Mouse (Mus musculus): ENCODE measurements at regions not wholly inside any gene's neighbourhood (a gene's known extent, or its start where the extent isn't known, plus 50 kb on each side); places are given as distances from the start of the nearest gene placed in this dataset.

- Histone ChIP-seq H3K4me1 (ENCODE audit: insufficient read depth) (no peaks in the 10 kb centered on the region), H3K4me2 (no peak overlapping the region), H3K9me3 (ENCODE audit: low read depth, low read length) (no peaks in the 10 kb centered on the region), H3K27ac (ENCODE audit: low read depth) (no peak overlapping the region), H3K4me3 (ENCODE audit: low read depth, low read length) (no peak overlapping the region), H3K9ac (no peak overlapping the region), H3K27me3 (ENCODE audit: insufficient read depth, low read length) (no peaks in the 10 kb centered on the region), H3K36me3 (ENCODE audit: insufficient read depth) (no peaks in the 10 kb centered on the region)
- TF ChIP-seq CTCF (IDR thresholded peaks at IDR 0.05; ENCODE audit: low read depth) = no peak
- DNase-seq = peak; percentile 24
- ATAC-seq (ENCODE audit: insufficient read depth) = peak; percentile 83
- 10% methylated on average over 4 of the region's 4 CpGs for WGBS
Observed at GRCm38 (mm10) chr8:76148681-76149080, 700.2 kb downstream of the Iqcm start.

DNA sequence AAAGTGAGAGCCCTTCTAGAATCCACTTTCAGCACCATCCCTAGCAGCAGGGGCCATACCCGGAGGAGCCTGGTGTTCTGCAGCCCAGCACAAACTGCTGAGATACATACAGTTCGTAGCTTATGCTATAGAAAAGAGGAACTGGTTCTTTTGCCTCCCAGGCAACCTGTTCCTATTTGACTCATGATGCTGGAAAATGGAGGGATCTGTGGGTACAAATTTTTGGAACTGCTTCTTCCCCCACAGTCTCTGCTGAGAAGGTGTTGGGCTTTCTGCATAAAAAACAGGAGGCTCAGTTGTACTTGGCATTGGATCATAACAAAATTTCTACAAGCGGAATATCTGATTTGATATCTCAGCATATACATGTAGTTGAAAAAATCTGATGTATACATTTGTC lies 716.7 kb upstream of the Nr3c2 start:
- DNase-seq (no peak), ATAC-seq (ENCODE audit: insufficient read depth) (no peak)
- Histone ChIP-seq H3K9me3 (ENCODE audit: low read depth, low read length) (no peaks in the 10 kb centered on the region), H3K9ac (no peak overlapping the region), H3K4me2 (no peak overlapping the region), H3K4me3 (ENCODE audit: low read depth, low read length) (no peak overlapping the region), H3K27ac (ENCODE audit: low read depth) (no peak overlapping the region), H3K4me1 (ENCODE audit: insufficient read depth) (no peaks in the 10 kb centered on the region), H3K27me3 (ENCODE audit: insufficient read depth, low read length) (no peaks in the 10 kb centered on the region), H3K36me3 (ENCODE audit: insufficient read depth) (no peaks in the 10 kb centered on the region)
- no peak for TF ChIP-seq CTCF (IDR thresholded peaks at IDR 0.05; ENCODE audit: low read depth)
- WGBS = 82% methylated on average over 3 of the region's 3 CpGs

- no peak for TF ChIP-seq CTCF (IDR thresholded peaks at IDR 0.05; ENCODE audit: low read depth)
Observed at GRCm38 (mm10) chr8:76183836-76184235, 715.4 kb upstream of the Nr3c2 start.

DNA sequence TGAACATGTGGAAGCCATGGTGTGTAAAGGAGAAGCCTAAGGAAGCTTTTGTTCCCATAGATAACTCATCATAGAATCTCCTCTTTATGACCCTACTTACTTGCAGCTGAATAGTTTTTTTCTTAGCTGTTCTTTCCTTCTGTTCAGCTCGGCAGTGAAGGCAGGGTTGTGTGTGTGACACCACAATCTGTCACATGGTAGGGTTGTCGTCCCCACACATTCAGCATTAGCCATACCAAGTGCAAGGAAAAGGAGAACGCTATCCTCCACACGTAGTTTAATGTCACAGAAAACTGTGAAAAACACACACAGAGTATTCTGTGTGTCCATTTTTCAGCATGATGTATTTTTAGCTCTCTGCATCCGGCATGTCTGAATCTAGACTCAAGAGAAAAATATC lies 711.9 kb upstream of the Nr3c2 start:
- Histone ChIP-seq H3K4me1 (ENCODE audit: insufficient read depth) (no peaks in the 10 kb centered on the region), H3K27me3 (ENCODE audit: insufficient read depth, low read length) (no peaks in the 10 kb centered on the region), H3K4me3 (ENCODE audit: low read depth, low read length) (no peak overlapping the region), H3K9ac (no peak overlapping the region), H3K36me3 (ENCODE audit: insufficient read depth) (no peaks in the 10 kb centered on the region), H3K27ac (ENCODE audit: low read depth) (no peak overlapping the region), H3K9me3 (ENCODE audit: low read depth, low read length) (no peaks in the 10 kb centered on the region), H3K4me2 (no peak overlapping the region)
- TF ChIP-seq CTCF (IDR thresholded peaks at IDR 0.05; ENCODE audit: low read depth) = no peak
- ATAC-seq (ENCODE audit: insufficient read depth) = no peak
- WGBS = 69% methylated on average over 5 of the region's 5 CpGs
- no peak for DNase-seq

More at GRCm38 (mm10) chr8:76183836-76184235, 715.4 kb upstream of the Nr3c2 start:
- no peaks in the 10 kb centered on the region for H3K36me3 ChIP-seq (ENCODE audit: insufficient read depth)
- H3K9me3 ChIP-seq (ENCODE audit: low read depth, low read length) = no peaks in the 10 kb centered on the region
- no peaks in the 10 kb centered on the region for H3K27me3 ChIP-seq (ENCODE audit: insufficient read depth, low read length)
- DNase-seq (no peak), ATAC-seq (ENCODE audit: insufficient read depth) (no peak)
- no peak overlapping the region for H3K9ac ChIP-seq
- no peak overlapping the region for H3K4me2 ChIP-seq
- no peak overlapping the region for H3K4me3 ChIP-seq (ENCODE audit: low read depth, low read length)
- no peak overlapping the region for H3K27ac ChIP-seq (ENCODE audit: low read depth)
- H3K4me1 ChIP-seq (ENCODE audit: insufficient read depth) = no peaks in the 10 kb centered on the region

DNA sequence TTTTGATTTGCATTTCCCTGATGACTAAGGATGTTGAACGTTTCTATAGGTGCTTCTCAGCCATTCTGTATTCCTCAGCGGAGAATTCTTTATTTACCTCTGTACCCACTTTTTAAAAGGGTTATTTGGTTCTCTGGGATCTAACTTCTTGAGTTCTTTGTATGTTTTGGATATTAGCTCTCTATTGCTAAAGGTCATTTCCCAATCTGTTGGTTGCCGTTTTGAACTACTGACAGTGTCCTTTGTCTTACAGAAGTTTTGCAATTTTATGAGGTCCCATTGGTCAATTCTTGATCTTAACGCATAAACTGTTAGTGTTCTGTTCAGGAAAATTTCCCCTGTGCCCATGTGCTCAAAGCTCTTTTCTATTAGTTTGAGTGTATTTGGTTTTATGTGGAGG lies 687.4 kb upstream of the Nr3c2 start:
- ATAC-seq (ENCODE audit: insufficient read depth) = no peak
- no peak for TF ChIP-seq CTCF (IDR thresholded peaks at IDR 0.05; ENCODE audit: low read depth)
- no peaks in the 10 kb centered on the region for H3K4me1 ChIP-seq (ENCODE audit: insufficient read depth)
- no peak for DNase-seq
- no peaks in the 10 kb centered on the region for H3K36me3 ChIP-seq (ENCODE audit: insufficient read depth)
- H3K4me2 ChIP-seq = no peak overlapping the region
- H3K4me3 ChIP-seq (ENCODE audit: low read depth, low read length) = no peak overlapping the region
- no peaks in the 10 kb centered on the region for H3K27me3 ChIP-seq (ENCODE audit: insufficient read depth, low read length)
- no peak overlapping the region for H3K9ac ChIP-seq
- H3K27ac ChIP-seq (ENCODE audit: low read depth) = no peak overlapping the region
- 81% methylated on average over 4 of the region's 4 CpGs for WGBS
- H3K9me3 ChIP-seq (ENCODE audit: low read depth, low read length) = no peaks in the 10 kb centered on the region

DNA sequence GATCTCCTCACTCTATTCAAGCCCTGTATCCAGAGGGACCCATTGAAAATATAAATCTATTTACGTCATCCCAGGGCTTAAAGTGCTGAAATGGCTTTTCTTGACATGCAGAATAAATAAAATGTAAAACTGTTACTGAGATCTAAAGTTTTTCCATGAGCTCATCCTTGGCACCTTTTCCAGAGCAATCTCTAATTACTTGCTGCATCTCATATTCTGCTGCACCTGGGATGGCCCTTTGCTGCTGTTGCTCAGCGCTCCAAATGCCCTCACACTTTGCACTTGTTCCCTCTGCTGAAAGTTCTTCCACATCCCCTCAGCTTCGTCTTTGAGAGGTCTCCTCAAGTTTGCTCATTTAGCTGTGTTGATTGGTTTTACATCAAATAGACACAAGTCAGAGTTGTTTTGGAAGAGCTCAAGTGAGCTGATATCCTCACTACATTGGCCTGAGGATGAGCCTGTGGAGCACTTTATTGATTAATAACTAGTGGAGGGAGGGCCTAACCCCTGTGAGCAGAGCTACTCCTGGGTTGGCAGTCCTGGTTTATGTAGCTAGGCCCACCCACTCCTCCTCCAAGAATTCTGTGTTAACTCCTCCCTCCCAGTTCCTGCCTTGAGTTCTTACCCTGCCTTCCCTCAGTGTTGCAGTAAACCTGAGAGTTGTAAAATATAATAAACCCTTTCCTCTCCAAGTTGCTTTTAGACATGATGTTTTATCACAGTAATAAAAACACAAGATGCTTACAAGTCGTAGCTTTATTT lies 681.2 kb upstream of the Nr3c2 start:
- no peaks in the 10 kb centered on the region for H3K36me3 ChIP-seq (ENCODE audit: insufficient read depth)
- no peaks in the 10 kb centered on the region for H3K9me3 ChIP-seq (ENCODE audit: low read depth, low read length)
- no peaks in the 10 kb centered on the region for H3K4me1 ChIP-seq (ENCODE audit: insufficient read depth)
- H3K9ac ChIP-seq = no peak overlapping the region
- H3K4me2 ChIP-seq = no peak overlapping the region
- 57% methylated on average over 4 of the region's 4 CpGs for WGBS
- DNase-seq (no peak), ATAC-seq (ENCODE audit: insufficient read depth) (no peak; the same call in 1 of the 2 replicates)
- no peak overlapping the region for H3K27ac ChIP-seq (ENCODE audit: low read depth)
- H3K27me3 ChIP-seq (ENCODE audit: insufficient read depth, low read length) = no peaks in the 10 kb centered on the region
- H3K4me3 ChIP-seq (ENCODE audit: low read depth, low read length) = no peak overlapping the region
- TF ChIP-seq CTCF (IDR thresholded peaks at IDR 0.05; ENCODE audit: low read depth) = no peak

GRCm38 (mm10) chr8:76230847-76231246 lies 668.4 kb upstream of the Nr3c2 start:
- Histone ChIP-seq H3K36me3 (ENCODE audit: insufficient read depth) (no peaks in the 10 kb centered on the region), H3K4me1 (ENCODE audit: insufficient read depth) (no peaks in the 10 kb centered on the region), H3K4me3 (ENCODE audit: low read depth, low read length) (no peak overlapping the region), H3K9me3 (ENCODE audit: low read depth, low read length) (no peaks in the 10 kb centered on the region), H3K9ac (no peak overlapping the region), H3K27ac (ENCODE audit: low read depth) (no peak overlapping the region), H3K27me3 (ENCODE audit: insufficient read depth, low read length) (no peaks in the 10 kb centered on the region), H3K4me2 (no peak overlapping the region)
- DNase-seq (no peak), ATAC-seq (ENCODE audit: insufficient read depth) (no peak)
- no peak for TF ChIP-seq CTCF (IDR thresholded peaks at IDR 0.05; ENCODE audit: low read depth)
- 19% methylated on average over 1 of the region's 1 CpGs for WGBS
